Mouse (Mus musculus) liver, embryonic 12.5 days (tissue): ENCODE results near the gene Gast. TPM values are rescaled to one million over a fixed set of nuclear protein-coding genes. Genes with fewer than 3 reads are reported as not detected.
"Not testable (repeated sequence)": the region's sequence is repeated elsewhere in the genome, so short reads cannot be mapped to it uniquely, and the experiment has no call there.

Experiments used
- ATAC-seq: fragments of 200-750 bp; cut with Nextera tagmentation; 2 replicates; pipeline ENCODE4 v1.8.0; 2017; ENCODE audit warnings: moderate number of reproducible peaks, mild to moderate bottlenecking, moderate library complexity
- H3K27ac ChIP-seq: fragments of 300-500 bp; sonication (generic); 2 replicates; pipeline ENCODE4 v1.5.1; 2016; ENCODE audit warnings: mild to moderate bottlenecking
- H3K27me3 ChIP-seq: fragments of 300-500 bp; sonication (generic); replicated peaks from 2 replicates; pipeline ENCODE4 v1.6.1; 2016; ENCODE audit warnings: mild to moderate bottlenecking, moderate library complexity
- H3K36me3 ChIP-seq: fragments of 300-500 bp; sonication (generic); 2 replicates; pipeline ENCODE4 v1.6.1; 2016; ENCODE audit warnings: mild to moderate bottlenecking, moderate library complexity
- H3K4me1 ChIP-seq: fragments of 300-500 bp; sonication (generic); 2 replicates; pipeline ENCODE4 v1.6.1; 2016
- H3K4me2 ChIP-seq: fragments of 300-500 bp; sonication (generic); 2 replicates; pipeline ENCODE4 v1.6.1; 2016; ENCODE audit warnings: mild to moderate bottlenecking, moderate library complexity
- H3K4me3 ChIP-seq: fragments of 300-500 bp; sonication (generic); 2 replicates; pipeline ENCODE4 v1.5.1; 2016; ENCODE audit warnings: mild to moderate bottlenecking, moderate library complexity
- H3K9ac ChIP-seq: fragments of 300-500 bp; sonication (generic); 2 replicates; pipeline ENCODE4 v1.6.1; 2016; ENCODE audit warnings: mild to moderate bottlenecking, moderate library complexity
- H3K9me3 ChIP-seq: fragments of 300-500 bp; sonication (generic); replicated peaks from 2 replicates; pipeline ENCODE4 v1.6.1; 2016; ENCODE audit warnings: mild to moderate bottlenecking, moderate library complexity
- WGBS: fragments of 180-500 bp; shearing (Covaris S2); methylation state at CpG from one replicate; pipeline ENCODE4 v1.1.7; 2016; ENCODE audit not compliant: insufficient replicate concordance; 5-methylcytosine and 5-hydroxymethylcytosine counted together
- polyA plus RNA-seq: library from polyadenylated mRNA; unstranded; fragments of >200 nt; fragmentation: Nextera tagmentation; extraction: Ambion mirVana; gene quantifications from 2 replicates; pipeline ENCODE4 v1.2.1, GENCODE M21; 2016

The Gast gene
- polyA plus RNA-seq, 1 experiment from 2014 or later, result not detected

DNA sequence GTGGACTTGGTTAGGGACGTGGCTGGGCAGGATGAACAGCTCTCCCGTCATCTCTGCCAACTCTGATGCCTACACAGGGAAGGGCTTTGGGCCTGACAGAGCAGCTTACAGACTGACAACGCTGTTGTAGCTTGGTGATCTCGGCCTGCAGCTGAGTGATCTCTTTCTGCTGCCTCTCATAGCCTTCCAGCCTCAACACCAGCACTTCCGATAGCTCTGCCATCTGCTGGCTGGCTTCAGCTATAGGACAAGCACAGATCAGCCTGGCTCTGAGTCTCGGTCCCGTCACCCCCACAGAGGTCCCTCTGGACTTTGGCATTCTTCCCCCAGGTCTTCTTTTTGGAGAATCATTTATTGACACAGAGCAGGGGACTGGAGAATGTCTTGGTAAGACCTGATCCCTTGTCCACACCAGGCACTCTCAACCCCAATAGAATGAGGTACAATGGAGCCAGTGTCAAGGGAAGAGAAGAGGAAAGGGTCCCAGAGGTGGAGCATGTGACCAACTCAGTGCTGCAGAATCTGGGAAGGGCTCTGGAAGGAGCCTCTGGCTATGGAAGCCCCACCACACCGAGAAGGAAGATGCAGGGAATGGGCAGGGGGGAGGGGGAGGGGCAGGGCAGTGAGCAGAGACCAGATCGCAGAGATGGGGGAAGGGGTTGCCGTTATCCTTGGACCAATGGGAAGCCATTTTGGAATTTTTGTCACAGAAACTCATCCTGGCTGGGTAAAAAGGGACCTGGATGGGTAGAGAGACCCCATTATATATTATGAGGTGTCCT, 18.1 kb downstream of the Gast start:
- H3K27ac ChIP-seq, result no peak overlapping the region
- no peaks in the 10 kb centered on the region for H3K36me3 ChIP-seq
- peaks cover 88% of the 10 kb centered on the region for H3K27me3 ChIP-seq
- H3K9me3 ChIP-seq, result no peaks in the 10 kb centered on the region
- H3K4me3 ChIP-seq, result no peak overlapping the region
- peaks cover 20% of the 10 kb centered on the region for H3K4me1 ChIP-seq
- 27% methylated on average over 10 of the region's 10 CpGs for WGBS
- no peak for ATAC-seq
- H3K4me2 ChIP-seq, result no peak overlapping the region
- H3K9ac ChIP-seq, result no peak overlapping the region

DNA sequence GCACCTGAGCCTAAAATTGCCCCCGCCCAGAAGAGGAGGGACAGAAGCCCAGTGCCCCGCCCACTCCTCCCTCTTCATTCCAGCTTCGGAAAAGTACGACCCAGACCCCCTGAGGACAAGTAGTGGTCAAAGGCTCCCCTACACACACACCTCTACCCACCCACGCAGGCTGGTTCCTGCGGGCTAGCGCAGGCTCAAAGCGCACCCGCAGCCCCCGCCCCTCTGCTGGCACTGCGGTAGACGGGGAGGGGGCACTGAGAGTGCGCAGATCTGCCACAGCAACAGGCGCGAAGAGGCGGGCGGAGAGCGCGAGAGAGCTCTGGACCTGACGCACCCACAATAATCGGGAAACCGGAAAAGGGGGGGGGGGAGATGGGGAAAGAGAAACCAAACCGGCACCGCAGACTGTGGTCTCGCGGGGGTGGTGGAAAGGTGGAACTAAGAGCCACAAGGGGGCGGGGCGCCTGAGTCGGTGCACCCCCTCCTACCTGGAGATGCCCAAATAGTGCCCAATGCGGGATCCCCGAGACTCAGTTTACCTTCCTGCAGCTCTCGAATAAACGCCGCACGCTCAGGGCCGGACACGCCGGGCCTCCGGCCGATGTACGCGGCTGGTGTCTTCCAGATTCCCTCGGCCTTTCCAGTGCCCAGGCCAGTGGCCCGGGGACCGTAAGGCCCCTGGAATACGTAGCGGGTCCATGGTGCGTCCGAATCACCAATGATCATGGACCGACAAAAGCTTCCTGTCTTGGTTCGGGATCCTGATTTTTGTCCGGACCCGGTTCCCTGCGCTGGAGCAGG, 21.1 kb downstream of the Gast start:
- 0 out of 2 replicates have a peak, but pooled peaks have one; percentile 36 for ATAC-seq
- Histone ChIP-seq H3K4me2 (peak overlapping the region; percentile 86), H3K36me3 (no peaks in the 10 kb centered on the region), H3K4me3 (peak overlapping the region; percentile 56), H3K9me3 (no peaks in the 10 kb centered on the region), H3K27ac (no peak overlapping the region), H3K9ac (peak overlapping the region; percentile 40; the same call in 1 of the 2 replicates), H3K27me3 (peaks cover 96% of the 10 kb centered on the region), H3K4me1 (peaks cover 20% of the 10 kb centered on the region)
- under 1% methylated on average over 48 of the region's 54 CpGs for whole genome bisulfite sequencing

DNA sequence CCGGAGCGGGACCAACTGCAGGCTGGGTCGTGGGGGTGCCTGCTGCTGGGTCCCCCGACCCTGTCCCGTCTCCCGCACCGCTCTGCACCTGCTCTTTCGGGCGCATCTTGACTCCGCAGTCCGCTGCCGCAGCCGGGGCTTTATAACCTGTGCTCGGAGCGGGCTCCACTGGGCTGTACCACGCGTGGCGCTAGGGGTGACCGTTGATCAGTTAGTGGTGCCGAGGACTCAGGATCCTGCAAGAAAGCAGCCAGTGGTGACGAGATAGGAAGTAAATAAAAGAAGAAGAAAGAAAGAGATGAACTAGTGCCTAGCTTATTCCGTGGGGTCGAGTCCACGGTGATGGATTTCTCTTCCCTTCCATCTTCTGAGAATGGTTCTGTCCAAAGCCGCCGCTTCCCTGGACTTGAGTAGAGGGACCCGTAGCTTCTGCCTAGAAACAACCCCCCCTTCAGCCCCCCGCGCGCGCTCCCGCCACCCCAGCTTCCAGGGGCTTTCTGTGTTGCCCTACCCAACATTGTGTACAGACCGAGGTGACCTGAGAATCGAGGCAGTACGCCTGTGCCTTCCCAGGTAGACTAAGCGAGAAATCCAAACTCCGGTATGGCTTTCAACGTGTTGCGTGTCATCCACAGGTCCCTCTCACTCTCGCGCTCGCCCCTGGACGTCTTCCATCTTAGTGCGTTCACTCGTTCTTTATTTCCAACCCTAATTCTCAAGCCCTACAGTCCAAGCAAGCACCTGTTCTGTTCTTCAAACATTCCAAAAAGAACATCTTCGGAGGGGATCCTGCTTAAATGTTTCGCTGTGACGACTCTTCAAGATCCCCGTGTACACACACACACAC, 22.0 kb downstream of the Gast start, which contains the start of gene Hap1:
Gene Hap1, minus strand, starts transcription at position 157 of the 847 bp plus-strand sequence.
- Histone ChIP-seq H3K27ac (no peak within 1 kb of the TSS), H3K4me2 (peak within 1 kb of the TSS; percentile 86), H3K4me1 (peaks cover 20% of the 10 kb centered on the region), H3K36me3 (no peaks in the 10 kb centered on the region), H3K9ac (peak within 1 kb of the TSS; percentile 40; the same call in 1 of the 2 replicates), H3K9me3 (no peaks in the 10 kb centered on the region), H3K27me3 (peaks cover 96% of the 10 kb centered on the region), H3K4me3 (peak within 1 kb of the TSS; percentile 56)
- WGBS, result 4% methylated on average over 49 of the region's 49 CpGs
- no peak for ATAC-seq

- peak overlapping the region; percentile 86 for H3K4me2 ChIP-seq
- H3K4me3 ChIP-seq, result peak overlapping the region; percentile 56; the same call in 1 of the 2 replicates
- ATAC-seq, result no peak
- H3K27ac ChIP-seq, result no peak overlapping the region
- no peaks in the 10 kb centered on the region for H3K36me3 ChIP-seq
- H3K27me3 ChIP-seq, result peaks cover 90% of the 10 kb centered on the region
- WGBS, result 19% methylated on average over 9 of the region's 9 CpGs
- peaks cover 20% of the 10 kb centered on the region for H3K4me1 ChIP-seq
- H3K9me3 ChIP-seq, result no peaks in the 10 kb centered on the region
- H3K9ac ChIP-seq, result no peak overlapping the region
These were observed 22.6 kb downstream of the Gast start for GRCm38 (mm10) chr11:100356819-100357211.

- Histone ChIP-seq H3K4me1 (peaks cover 20% of the 10 kb centered on the region), H3K9ac (no peak overlapping the region), H3K27me3 (peaks cover 89% of the 10 kb centered on the region), H3K36me3 (no peaks in the 10 kb centered on the region), H3K9me3 (no peaks in the 10 kb centered on the region), H3K4me2 (no peak overlapping the region), H3K27ac (no peak overlapping the region), H3K4me3 (no peak overlapping the region)
- 52% methylated on average over 5 of the region's 5 CpGs for WGBS
- no peak for ATAC-seq
These were observed 23.2 kb downstream of the Gast start for GRCm38 (mm10) chr11:100357408-100357807.

DNA sequence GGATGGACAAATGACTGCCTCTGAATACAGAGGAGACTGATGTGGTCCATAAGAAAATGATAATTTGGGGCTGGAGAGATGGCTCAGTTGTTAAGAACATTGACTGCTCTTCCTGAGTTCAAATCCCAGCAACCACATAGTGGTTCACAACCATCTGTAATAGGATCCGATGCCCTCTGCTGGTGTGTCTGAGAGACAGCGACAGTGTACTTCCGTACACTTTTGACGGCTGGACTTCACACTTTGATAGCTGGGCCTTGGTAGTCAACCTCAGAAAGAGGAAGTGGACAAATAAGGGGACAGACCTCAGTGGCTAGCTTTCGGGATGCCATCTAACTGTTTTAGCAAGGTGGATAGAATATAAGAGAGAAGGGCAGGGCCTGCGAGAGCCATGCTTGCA, 26.0 kb downstream of the Gast start:
- Histone ChIP-seq H3K9me3 (no peaks in the 10 kb centered on the region), H3K4me2 (no peak overlapping the region), H3K4me1 (peaks cover 16% of the 10 kb centered on the region), H3K27ac (no peak overlapping the region), H3K9ac (no peak overlapping the region), H3K4me3 (no peak overlapping the region), H3K36me3 (no peaks in the 10 kb centered on the region), H3K27me3 (peaks cover 61% of the 10 kb centered on the region)
- WGBS, result 42% methylated on average over 6 of the region's 6 CpGs
- no peak for ATAC-seq

- H3K4me3 ChIP-seq, H3K4me2 ChIP-seq, H3K9me3 ChIP-seq, H3K9ac ChIP-seq, H3K27ac ChIP-seq, H3K4me1 ChIP-seq, ATAC-seq, H3K36me3 ChIP-seq: not testable (repeated sequence)
- no CpG with 5 or more reads among the region's 13 CpGs for WGBS
- H3K27me3 ChIP-seq, result peaks cover 52% of the 10 kb centered on the region
These were observed 26.9 kb downstream of the Gast start for GRCm38 (mm10) chr11:100361059-100361458.

DNA sequence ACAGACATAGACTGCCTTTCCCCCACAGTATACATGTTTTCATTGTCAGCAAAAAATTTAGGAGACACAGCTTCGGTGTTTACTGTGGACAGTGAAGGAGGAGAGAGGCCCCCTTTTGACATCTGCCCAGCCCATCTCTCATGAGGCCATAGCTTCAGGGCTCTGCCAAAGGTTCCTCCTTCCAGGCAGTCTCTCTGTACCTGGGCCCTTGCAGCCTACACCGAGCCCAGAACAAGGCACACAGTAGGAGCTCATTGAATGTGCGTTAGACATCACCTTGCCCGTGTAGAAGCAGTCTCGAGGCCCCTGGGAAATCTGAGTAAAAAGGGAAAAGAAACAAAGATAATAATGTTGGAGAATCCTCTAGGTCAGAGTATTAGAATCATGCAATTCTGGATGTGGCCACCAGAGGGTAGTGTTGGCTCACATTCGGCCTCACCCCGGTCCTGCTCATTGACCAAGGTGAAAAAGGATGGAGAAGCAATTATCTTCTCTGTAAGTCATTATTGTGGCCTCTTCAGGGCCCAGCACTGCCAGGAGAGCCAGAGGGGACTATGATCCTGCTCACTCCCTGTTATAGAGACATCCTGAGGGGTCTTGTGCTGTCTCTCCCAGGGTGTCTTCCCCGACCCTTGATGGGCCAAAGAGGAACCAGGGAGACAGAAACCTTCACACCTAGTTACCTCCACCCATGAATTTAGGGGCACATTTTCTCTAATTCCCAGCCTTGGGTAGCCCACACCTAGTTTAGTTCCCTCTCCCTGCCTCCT, 28.2 kb downstream of the Gast start:
- ATAC-seq, result no peak
- 9% methylated on average over 8 of the region's 8 CpGs for WGBS

DNA sequence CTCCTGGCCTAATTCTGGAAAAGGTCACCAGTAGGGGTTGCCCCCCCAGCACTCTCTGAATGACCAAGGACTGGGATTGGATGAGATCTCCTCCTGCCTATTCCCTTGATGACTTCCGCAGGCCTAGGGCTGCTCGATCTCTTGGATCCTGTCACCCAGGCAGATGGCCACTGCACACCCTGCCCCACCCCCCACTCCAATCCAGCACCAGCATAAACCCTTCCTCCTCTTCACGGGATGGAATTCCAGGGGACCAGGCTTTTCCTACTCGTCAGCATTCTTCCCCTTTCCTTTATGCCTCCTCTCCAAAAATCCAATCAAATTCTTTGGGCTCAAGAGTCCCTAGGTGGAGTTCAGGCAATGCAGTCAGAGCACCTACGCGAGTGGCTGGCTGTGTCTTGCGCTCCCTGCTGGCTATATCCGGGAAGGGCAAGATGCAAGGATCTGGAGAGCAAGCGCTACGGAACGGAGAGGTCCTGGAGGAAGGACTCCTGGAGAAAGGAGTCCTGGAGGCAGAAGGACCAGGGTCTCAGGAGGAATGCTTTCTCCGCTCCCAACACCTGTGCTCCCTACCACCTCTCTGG, 28.9 kb downstream of the Gast start:
- H3K9me3 ChIP-seq, result no peaks in the 10 kb centered on the region
- no peak for ATAC-seq
- 17% methylated on average over 12 of the region's 12 CpGs for WGBS
- no peak overlapping the region for H3K4me3 ChIP-seq
- H3K27ac ChIP-seq, result no peak overlapping the region
- H3K9ac ChIP-seq, result no peak overlapping the region
- H3K4me1 ChIP-seq, result no peaks in the 10 kb centered on the region
- H3K27me3 ChIP-seq, result peaks cover 32% of the 10 kb centered on the region
- H3K4me2 ChIP-seq, result no peak overlapping the region
- no peaks in the 10 kb centered on the region for H3K36me3 ChIP-seq

More for the DNA sequence above, 28.2 kb downstream of the Gast start:
- peaks cover 39% of the 10 kb centered on the region for H3K27me3 ChIP-seq
- no peak overlapping the region for H3K4me3 ChIP-seq
- no peak overlapping the region for H3K4me2 ChIP-seq
- H3K4me1 ChIP-seq, result no peaks in the 10 kb centered on the region
- no peaks in the 10 kb centered on the region for H3K9me3 ChIP-seq
- H3K36me3 ChIP-seq, result no peaks in the 10 kb centered on the region
- no peak overlapping the region for H3K27ac ChIP-seq
- no peak overlapping the region for H3K9ac ChIP-seq

DNA sequence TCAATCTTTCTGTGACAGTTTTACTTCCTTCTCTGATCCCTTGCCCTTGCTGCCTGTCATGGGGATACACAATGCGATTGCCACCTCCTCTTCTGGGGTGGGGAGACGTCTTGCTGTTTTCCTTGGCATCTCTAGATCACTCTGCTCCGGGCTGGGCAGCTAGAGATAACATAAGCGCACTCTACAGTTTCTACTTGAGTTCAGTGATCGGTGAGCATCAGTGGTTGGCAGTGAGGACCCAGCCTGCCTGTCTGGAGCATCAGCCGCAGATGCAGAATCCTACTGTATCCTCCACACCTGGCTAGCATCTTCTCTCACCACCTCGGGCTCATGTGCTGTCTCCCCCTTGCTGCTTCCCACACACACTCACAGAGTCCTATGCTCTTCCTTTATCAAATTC, 34.9 kb downstream of the Gast start:
- H3K27me3 ChIP-seq, result no peaks in the 10 kb centered on the region
- no peak overlapping the region for H3K4me3 ChIP-seq
- H3K27ac ChIP-seq, result no peak overlapping the region
- no peak overlapping the region for H3K9ac ChIP-seq
- H3K4me2 ChIP-seq, result no peak overlapping the region
- H3K4me1 ChIP-seq, result peaks cover 3% of the 10 kb centered on the region; the same call in 1 of the 2 replicates
- ATAC-seq, result no peak
- peaks cover 33% of the 10 kb centered on the region for H3K36me3 ChIP-seq
- 50% methylated on average over 7 of the region's 7 CpGs for WGBS
- H3K9me3 ChIP-seq, result no peaks in the 10 kb centered on the region

DNA sequence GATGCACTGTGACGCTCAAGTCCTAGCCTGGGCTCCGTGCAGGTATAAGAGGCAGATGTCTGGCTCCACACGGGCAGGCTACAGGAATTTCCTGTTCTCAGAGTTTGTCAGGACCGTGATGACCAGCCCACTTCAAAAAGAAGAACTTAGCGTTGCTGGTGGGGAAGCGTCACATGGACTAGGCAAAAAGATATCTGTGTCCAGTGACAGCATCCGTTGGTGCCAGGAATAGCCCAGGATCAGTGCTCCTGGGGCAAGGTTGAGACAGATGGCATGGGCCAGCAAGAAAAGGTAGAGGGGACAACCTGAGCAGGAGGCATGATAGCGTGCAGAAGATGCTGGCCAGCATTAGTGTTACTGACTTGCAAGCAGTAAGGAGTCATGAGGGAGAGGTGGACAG, 35.6 kb downstream of the Gast start:
- no peak for ATAC-seq

More for the DNA sequence above, 35.6 kb downstream of the Gast start:
- 34% methylated on average over 8 of the region's 8 CpGs for WGBS
- Histone ChIP-seq H3K9ac (no peak overlapping the region), H3K4me1 (peaks cover 3% of the 10 kb centered on the region; the same call in 1 of the 2 replicates), H3K9me3 (no peaks in the 10 kb centered on the region), H3K4me2 (no peak overlapping the region), H3K36me3 (peaks cover 37% of the 10 kb centered on the region), H3K27ac (no peak overlapping the region), H3K4me3 (no peak overlapping the region), H3K27me3 (no peaks in the 10 kb centered on the region)
